Mouse (Mus musculus): ENCODE measurements around the gene Bloc1s2. TPM values are rescaled to one million over a fixed set of nuclear protein-coding genes. Genes with fewer than 3 reads are reported as not detected.

The Bloc1s2 gene
- polyA plus RNA-seq, 1 experiment, result 70.4 TPM

- no peak overlapping the region for H3K4me3 ChIP-seq (ENCODE audit: insufficient read depth, poor library complexity, severe bottlenecking)
- H3K79me2 ChIP-seq (ENCODE audit: control insufficient read depth, insufficient read depth), result no peaks in the 10 kb centered on the region
- no peak for TF ChIP-seq MYOG (IDR thresholded peaks at IDR 0.05; ENCODE audit: control insufficient read depth, extremely low read depth, insufficient read length)
- TF ChIP-seq MAX (IDR thresholded peaks at IDR 0.05), result no peak
- no peak for TF ChIP-seq FOSL1 (IDR thresholded peaks at IDR 0.05; ENCODE audit: insufficient read depth, low read length, poor library complexity, severe bottlenecking)
- no peak for TF ChIP-seq CTCF (IDR thresholded peaks at IDR 0.05; ENCODE audit: control insufficient read depth, insufficient read depth, insufficient read length)
- TF ChIP-seq CEBPB (IDR thresholded peaks at IDR 0.05; ENCODE audit: low read depth), result no peak
- no peak for TF ChIP-seq MYOD1 (IDR thresholded peaks at IDR 0.05; ENCODE audit: control insufficient read depth, insufficient read length, low read depth)
- H3K79me3 ChIP-seq (ENCODE audit: low read depth), result no peaks in the 10 kb centered on the region
- peaks cover 6% of the 10 kb centered on the region for H3K27me3 ChIP-seq (ENCODE audit: control insufficient read depth, insufficient read depth, insufficient read length)
- H3K36me3 ChIP-seq (ENCODE audit: control insufficient read depth, insufficient read depth), result no peaks in the 10 kb centered on the region
- no peak overlapping the region for H3ac ChIP-seq (ENCODE audit: control insufficient read depth, insufficient read length, low read depth)
Observed at GRCm38 (mm10) chr19:44183968-44184367, 37.7 kb upstream of the Bloc1s2 start.

GRCm38 (mm10) chr19:44180502-44180901 lies 34.3 kb upstream of the Bloc1s2 start:
- Histone ChIP-seq H3K4me3 (ENCODE audit: insufficient read depth, poor library complexity, severe bottlenecking) (no peak overlapping the region), H3K36me3 (ENCODE audit: control insufficient read depth, insufficient read depth) (no peaks in the 10 kb centered on the region), H3K79me3 (ENCODE audit: low read depth) (no peaks in the 10 kb centered on the region), H3ac (ENCODE audit: control insufficient read depth, insufficient read length, low read depth) (no peak overlapping the region), H3K79me2 (ENCODE audit: control insufficient read depth, insufficient read depth) (no peaks in the 10 kb centered on the region), H3K27me3 (ENCODE audit: control insufficient read depth, insufficient read depth, insufficient read length) (peaks cover 6% of the 10 kb centered on the region)
- TF ChIP-seq FOSL1 (IDR thresholded peaks at IDR 0.05; ENCODE audit: insufficient read depth, low read length, poor library complexity, severe bottlenecking), result no peak
- TF ChIP-seq MAX (IDR thresholded peaks at IDR 0.05), result no peak
- TF ChIP-seq USF1 (IDR thresholded peaks at IDR 0.05; ENCODE audit: low read depth), result no peak
- no peak for TF ChIP-seq MYOG (IDR thresholded peaks at IDR 0.05; ENCODE audit: control insufficient read depth, extremely low read depth, insufficient read length)
- no peak for TF ChIP-seq MYOD1 (IDR thresholded peaks at IDR 0.05; ENCODE audit: control insufficient read depth, insufficient read length, low read depth)
- TF ChIP-seq CTCF (IDR thresholded peaks at IDR 0.05; ENCODE audit: control insufficient read depth, insufficient read depth, insufficient read length), result no peak
- TF ChIP-seq CEBPB (IDR thresholded peaks at IDR 0.05; ENCODE audit: low read depth), result no peak

- Histone ChIP-seq H3ac (ENCODE audit: control insufficient read depth, insufficient read length, low read depth) (no peak overlapping the region), H3K4me3 (ENCODE audit: insufficient read depth, poor library complexity, severe bottlenecking) (no peak overlapping the region), H3K79me2 (ENCODE audit: control insufficient read depth, insufficient read depth) (no peaks in the 10 kb centered on the region), H3K36me3 (ENCODE audit: control insufficient read depth, insufficient read depth) (no peaks in the 10 kb centered on the region), H3K27me3 (ENCODE audit: control insufficient read depth, insufficient read depth, insufficient read length) (peaks cover 12% of the 10 kb centered on the region), H3K79me3 (ENCODE audit: low read depth) (no peaks in the 10 kb centered on the region)
- TF ChIP-seq USF1 (IDR thresholded peaks at IDR 0.05; ENCODE audit: low read depth) (no peak), CTCF (IDR thresholded peaks at IDR 0.05; ENCODE audit: control insufficient read depth, insufficient read depth, insufficient read length) (no peak), MYOG (IDR thresholded peaks at IDR 0.05; ENCODE audit: control insufficient read depth, extremely low read depth, insufficient read length) (no peak), FOSL1 (IDR thresholded peaks at IDR 0.05; ENCODE audit: insufficient read depth, low read length, poor library complexity, severe bottlenecking) (no peak), MAX (IDR thresholded peaks at IDR 0.05) (no peak), MYOD1 (IDR thresholded peaks at IDR 0.05; ENCODE audit: control insufficient read depth, insufficient read length, low read depth) (no peak), CEBPB (IDR thresholded peaks at IDR 0.05; ENCODE audit: low read depth) (no peak)
Observed at GRCm38 (mm10) chr19:44176741-44177140, 30.5 kb upstream of the Bloc1s2 start.

- no peaks in the 10 kb centered on the region for H3K36me3 ChIP-seq (ENCODE audit: control insufficient read depth, insufficient read depth)
- TF ChIP-seq USF1 (IDR thresholded peaks at IDR 0.05; ENCODE audit: low read depth) (no peak), CTCF (IDR thresholded peaks at IDR 0.05; ENCODE audit: control insufficient read depth, insufficient read depth, insufficient read length) (no peak), CEBPB (IDR thresholded peaks at IDR 0.05; ENCODE audit: low read depth) (no peak), FOSL1 (IDR thresholded peaks at IDR 0.05; ENCODE audit: insufficient read depth, low read length, poor library complexity, severe bottlenecking) (no peak), MYOG (IDR thresholded peaks at IDR 0.05; ENCODE audit: control insufficient read depth, extremely low read depth, insufficient read length) (no peak), MAX (IDR thresholded peaks at IDR 0.05) (no peak), MYOD1 (IDR thresholded peaks at IDR 0.05; ENCODE audit: control insufficient read depth, insufficient read length, low read depth) (no peak)
Observed at GRCm38 (mm10) chr19:44174835-44175234, 28.6 kb upstream of the Bloc1s2 start.

GRCm38 (mm10) chr19:44161515-44161914 lies 15.3 kb upstream of the Bloc1s2 start:
- H3K79me3 ChIP-seq (ENCODE audit: low read depth), result no peaks in the 10 kb centered on the region
- peaks cover 18% of the 10 kb centered on the region for H3K27me3 ChIP-seq (ENCODE audit: control insufficient read depth, insufficient read depth, insufficient read length)
- no peak overlapping the region for H3ac ChIP-seq (ENCODE audit: control insufficient read depth, insufficient read length, low read depth)
- no peaks in the 10 kb centered on the region for H3K79me2 ChIP-seq (ENCODE audit: control insufficient read depth, insufficient read depth)
- H3K36me3 ChIP-seq (ENCODE audit: control insufficient read depth, insufficient read depth), result no peaks in the 10 kb centered on the region
- TF ChIP-seq FOSL1 (IDR thresholded peaks at IDR 0.05; ENCODE audit: insufficient read depth, low read length, poor library complexity, severe bottlenecking) (no peak), USF1 (IDR thresholded peaks at IDR 0.05; ENCODE audit: low read depth) (no peak), MAX (IDR thresholded peaks at IDR 0.05) (no peak), MYOG (IDR thresholded peaks at IDR 0.05; ENCODE audit: control insufficient read depth, extremely low read depth, insufficient read length) (no peak), CTCF (IDR thresholded peaks at IDR 0.05; ENCODE audit: control insufficient read depth, insufficient read depth, insufficient read length) (no peak), CEBPB (IDR thresholded peaks at IDR 0.05; ENCODE audit: low read depth) (no peak), MYOD1 (IDR thresholded peaks at IDR 0.05; ENCODE audit: control insufficient read depth, insufficient read length, low read depth) (no peak)
- H3K4me3 ChIP-seq (ENCODE audit: insufficient read depth, poor library complexity, severe bottlenecking), result no peak overlapping the region

More at GRCm38 (mm10) chr19:44174835-44175234, 28.6 kb upstream of the Bloc1s2 start:
- H3K27me3 ChIP-seq (ENCODE audit: control insufficient read depth, insufficient read depth, insufficient read length), result peaks cover 12% of the 10 kb centered on the region
- no peak overlapping the region for H3ac ChIP-seq (ENCODE audit: control insufficient read depth, insufficient read length, low read depth)
- H3K79me3 ChIP-seq (ENCODE audit: low read depth), result no peaks in the 10 kb centered on the region
- no peak overlapping the region for H3K4me3 ChIP-seq (ENCODE audit: insufficient read depth, poor library complexity, severe bottlenecking)
- no peaks in the 10 kb centered on the region for H3K79me2 ChIP-seq (ENCODE audit: control insufficient read depth, insufficient read depth)

- no peak for TF ChIP-seq CEBPB (IDR thresholded peaks at IDR 0.05; ENCODE audit: low read depth)
- TF ChIP-seq FOSL1 (IDR thresholded peaks at IDR 0.05; ENCODE audit: insufficient read depth, low read length, poor library complexity, severe bottlenecking), result no peak
- no peak for TF ChIP-seq MYOG (IDR thresholded peaks at IDR 0.05; ENCODE audit: control insufficient read depth, extremely low read depth, insufficient read length)
- no peak for TF ChIP-seq MYOD1 (IDR thresholded peaks at IDR 0.05; ENCODE audit: control insufficient read depth, insufficient read length, low read depth)
- Histone ChIP-seq H3K79me3 (ENCODE audit: low read depth) (no peaks in the 10 kb centered on the region), H3K27me3 (ENCODE audit: control insufficient read depth, insufficient read depth, insufficient read length) (peaks cover 24% of the 10 kb centered on the region), H3K4me3 (ENCODE audit: insufficient read depth, poor library complexity, severe bottlenecking) (no peak overlapping the region), H3K79me2 (ENCODE audit: control insufficient read depth, insufficient read depth) (no peaks in the 10 kb centered on the region), H3ac (ENCODE audit: control insufficient read depth, insufficient read length, low read depth) (no peak overlapping the region), H3K36me3 (ENCODE audit: control insufficient read depth, insufficient read depth) (no peaks in the 10 kb centered on the region)
Observed at GRCm38 (mm10) chr19:44159386-44159785, 13.1 kb upstream of the Bloc1s2 start.
